ENCODE assay signal across 26 mouse cellular contexts in genomic region chr6:36998942-36999341, GRCm38 (mm10).
DNase-seq lines count a peak whose midpoint lies in the region; ATAC-seq lines count a peak whose summit lies in the region.
"Had no signal": no experiment of that assay in that cellular context is flagged by ENCODE, and none has a peak within 500 bp of the region (broad histone marks: within the 10 kb centered on the region; RNA-seq: fewer than 3 reads in every experiment).

No protein-coding gene starts in this region.

- H3K4me1 ChIP-seq in midbrain, embryonic 14.5 days (ENCODE audit: control insufficient read depth, insufficient read depth, low read length), result no peaks in the 10 kb centered on the region
- H3K4me1 ChIP-seq: embryonic facial prominence, embryonic 13.5 days; forebrain, embryonic 12.5 days; hindbrain, embryonic 10.5 days; limb, embryonic 12.5 days; megakaryocyte, embryonic 14.5 days; midbrain, embryonic 13.5 days had no signal

- no peak for ATAC-seq in midbrain, embryonic 14.5 days (ENCODE audit: low FRiP score, low TSS enrichment)
- ATAC-seq: CD4-positive, CD25-positive, alpha-beta regulatory T cell, adult 4 months; hindbrain, postnatal 0 days; intestine, embryonic 16.5 days; liver, postnatal 0 days; midbrain, embryonic 13.5 days had no signal

- WGBS in midbrain, embryonic 14.5 days, result 94% methylated on average over 10 of the region's 10 CpGs

- no peak overlapping the region for H3K9ac ChIP-seq in midbrain, embryonic 14.5 days (replicated peaks; ENCODE audit: low read length)
- H3K9ac ChIP-seq: embryonic facial prominence, embryonic 13.5 days; forebrain, embryonic 12.5 days; limb, embryonic 12.5 days; liver, postnatal 0 days; midbrain, embryonic 13.5 days had no signal

- H3K4me3 ChIP-seq in midbrain, embryonic 14.5 days (replicated peaks; ENCODE audit: low read depth, low read length), result no peak overlapping the region
- H3K4me3 ChIP-seq: embryonic facial prominence, embryonic 13.5 days; erythroblast, embryonic 14.5 days; forebrain, embryonic 12.5 days; hindbrain, embryonic 10.5 days; limb, embryonic 12.5 days; megakaryocyte, embryonic 14.5 days; midbrain, embryonic 13.5 days had no signal

- DNase-seq in heart, adult 11 months, result peak; percentile 58
- no peak for DNase-seq in heart, postnatal 4 days
- peak; percentile 2 for DNase-seq in lung, postnatal 10 days
- DNase-seq in lung, adult 18-20 months, result no peak
- DNase-seq in cerebellum, adult 9-10 months, result peak; percentile 84
- DNase-seq in telencephalon, adult 2 months (ENCODE audit: low read depth, low spot score), result peak; percentile 46
- DNase-seq in midbrain, embryonic 14.5 days, result no peak
- no peak for DNase-seq in embryo, embryonic 9.5 days (ENCODE audit: extremely low spot score)
- DNase-seq: layer of hippocampus, postnatal 36 days; liver, postnatal 0 days; lung, postnatal 36 days; right cerebral cortex, postnatal 25 days; spleen, adult 18-20 months; thymus, postnatal 14 days had no signal

- H3K4me2 ChIP-seq in midbrain, embryonic 14.5 days (ENCODE audit: low read length), result no peak overlapping the region
- H3K4me2 ChIP-seq: embryonic facial prominence, embryonic 13.5 days; forebrain, embryonic 12.5 days; heart, embryonic 11.5 days; limb, embryonic 12.5 days; liver, embryonic 11.5 days; midbrain, embryonic 13.5 days had no signal

- H3K36me3 ChIP-seq in midbrain, embryonic 14.5 days (ENCODE audit: control insufficient read depth, insufficient read depth, low read length), result 0 out of 2 replicates have a peak, but pooled peaks cover 6% of the 10 kb centered on the region
- H3K36me3 ChIP-seq: embryonic facial prominence, embryonic 13.5 days; forebrain, embryonic 12.5 days; hindbrain, embryonic 10.5 days; limb, embryonic 12.5 days had no signal

- H3K27ac ChIP-seq in midbrain, embryonic 14.5 days (replicated peaks; ENCODE audit: low read depth, low read length), result no peak overlapping the region
- H3K27ac ChIP-seq: embryonic facial prominence, embryonic 13.5 days; forebrain, embryonic 12.5 days; hindbrain, embryonic 10.5 days; hindbrain, postnatal 0 days; limb, embryonic 12.5 days; midbrain, embryonic 13.5 days had no signal

- H3K27me3 ChIP-seq in midbrain, embryonic 14.5 days (ENCODE audit: control insufficient read depth, insufficient read depth, low read length), result no peaks in the 10 kb centered on the region
- H3K27me3 ChIP-seq: embryonic facial prominence, embryonic 13.5 days; forebrain, embryonic 12.5 days; limb, embryonic 12.5 days; megakaryocyte, embryonic 14.5 days; midbrain, embryonic 13.5 days had no signal

- H3K9me3 ChIP-seq in midbrain, embryonic 14.5 days (ENCODE audit: control insufficient read depth, low read length), result no peaks in the 10 kb centered on the region
- H3K9me3 ChIP-seq: embryonic facial prominence, embryonic 13.5 days; forebrain, embryonic 12.5 days; hindbrain, embryonic 10.5 days; limb, embryonic 12.5 days; megakaryocyte, embryonic 14.5 days; midbrain, embryonic 13.5 days had no signal

Comparison
In these comparisons a context has a peak if more than half of its experiments do, and no peak if none do; other contexts are left out.
1. DNase-seq: peak in heart, adult 11 months (single experiment), lung, postnatal 10 days (single experiment), cerebellum, adult 9-10 months (single experiment) and telencephalon, adult 2 months (single experiment); none in heart, postnatal 4 days (single experiment), lung, adult 18-20 months (0 of 2), midbrain, embryonic 14.5 days (single experiment) and embryo, embryonic 9.5 days (single experiment).